Mouse (Mus musculus) midbrain, embryonic 14.5 days (tissue): ENCODE data around the gene Olfr703. TPM values are rescaled to one million over a fixed set of nuclear protein-coding genes. Genes with fewer than 3 reads are reported as not detected.

ENCODE experiments used
- ATAC-seq: fragments of 200-750 bp; cut with Nextera tagmentation; 2 replicates; pipeline ENCODE4 v1.8.0; 2017; ENCODE audit warnings: moderate number of reproducible peaks, moderate library complexity; ENCODE audit not compliant: low FRiP score, low TSS enrichment
- DNase-seq: peaks from one replicate; pipeline ENCODE4 v3.0.0-alpha.2; 2015
- H3K27ac ChIP-seq: fragments of 300-500 bp; sonication (generic); replicated peaks from 2 replicates; pipeline ENCODE4 v1.5.1; 2014; ENCODE audit warnings: mild to moderate bottlenecking, low read depth, low read length, moderate library complexity
- H3K27me3 ChIP-seq: fragments of 300-500 bp; sonication (generic); 2 replicates; pipeline ENCODE4 v1.6.1; 2014; ENCODE audit warnings: low read length, control low read depth, mixed read lengths; ENCODE audit not compliant: control insufficient read depth, insufficient read depth
- H3K36me3 ChIP-seq: fragments of 300-500 bp; sonication (generic); 2 replicates; pipeline ENCODE4 v1.6.1; 2014; ENCODE audit warnings: low read length, control low read depth; ENCODE audit not compliant: control insufficient read depth, insufficient read depth
- H3K4me1 ChIP-seq: fragments of 300-500 bp; sonication (generic); 2 replicates; pipeline ENCODE4 v1.6.1; 2014; ENCODE audit warnings: mild to moderate bottlenecking, antibody characterized with exemption, low read length, control low read depth; ENCODE audit not compliant: control insufficient read depth, insufficient read depth
- H3K4me2 ChIP-seq: fragments of 300-500 bp; sonication (generic); 2 replicates; pipeline ENCODE4 v1.6.1; 2014; ENCODE audit warnings: mild to moderate bottlenecking, low read length, moderate library complexity
- H3K4me3 ChIP-seq: fragments of 300-500 bp; sonication (generic); replicated peaks from 2 replicates; pipeline ENCODE4 v1.5.1; 2014; ENCODE audit warnings: low read depth, low read length
- H3K9ac ChIP-seq: fragments of 300-500 bp; sonication (generic); replicated peaks from 2 replicates; pipeline ENCODE4 v1.6.1; 2014; ENCODE audit warnings: mild to moderate bottlenecking, low read length, moderate library complexity
- H3K9me3 ChIP-seq: fragments of 300-500 bp; sonication (generic); 2 replicates; pipeline ENCODE4 v1.6.1; 2016; ENCODE audit warnings: low read length, control low read depth, mixed read lengths; ENCODE audit not compliant: control insufficient read depth
- WGBS: fragments of 180-500 bp; shearing (Covaris S2); extraction: QIAGEN DNeasy Blood & Tissue Kit; methylation state at CpG from one replicate; pipeline ENCODE4 v1.1.7; 2014; 5-methylcytosine and 5-hydroxymethylcytosine counted together
- polyA plus RNA-seq: library from polyadenylated mRNA; unstranded; fragments of >200 nt; fragmentation: Nextera tagmentation; extraction: Ambion mirVana; gene quantifications from 2 replicates; pipeline ENCODE4 v1.2.1, GENCODE M21; 2014

The Olfr703 gene
- polyA plus RNA-seq, result not detected in 2 replicates

DNA sequence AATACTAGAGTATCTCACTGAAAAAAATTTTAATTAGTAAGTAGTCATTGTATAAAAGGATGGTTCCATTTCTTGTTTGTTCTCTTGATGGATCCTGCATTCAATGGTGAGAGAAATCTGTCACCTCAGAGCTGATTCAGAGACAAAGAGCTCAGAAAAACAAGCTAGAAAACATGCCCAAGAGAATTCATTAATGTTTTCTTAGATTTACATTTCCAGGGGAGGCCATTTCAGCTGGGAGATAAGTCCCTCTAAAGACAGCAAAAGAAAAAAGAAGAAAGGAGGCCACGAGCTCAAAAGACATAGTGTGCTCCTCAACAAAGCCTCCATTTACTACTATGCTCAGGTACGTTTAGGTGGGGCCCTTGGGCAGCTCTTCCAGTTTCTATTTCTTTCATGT is at the start of gene Olfr703:
Olfr703 (plus strand) TSS at position 301 of the 400 bp plus-strand sequence.
- no peak within 1 kb of the TSS for H3K9ac ChIP-seq
- H3K27me3 ChIP-seq, result no peaks in the 10 kb centered on the region
- H3K4me1 ChIP-seq, result no peaks in the 10 kb centered on the region
- no peak for DNase-seq
- H3K36me3 ChIP-seq, result no peaks in the 10 kb centered on the region
- H3K4me2 ChIP-seq, result no peak within 1 kb of the TSS
- H3K9me3 ChIP-seq, result no peaks in the 10 kb centered on the region
- no peak for ATAC-seq
- no peak within 1 kb of the TSS for H3K4me3 ChIP-seq
- 69% methylated on average over 2 of the region's 2 CpGs for WGBS
- no peak within 1 kb of the TSS for H3K27ac ChIP-seq

DNA sequence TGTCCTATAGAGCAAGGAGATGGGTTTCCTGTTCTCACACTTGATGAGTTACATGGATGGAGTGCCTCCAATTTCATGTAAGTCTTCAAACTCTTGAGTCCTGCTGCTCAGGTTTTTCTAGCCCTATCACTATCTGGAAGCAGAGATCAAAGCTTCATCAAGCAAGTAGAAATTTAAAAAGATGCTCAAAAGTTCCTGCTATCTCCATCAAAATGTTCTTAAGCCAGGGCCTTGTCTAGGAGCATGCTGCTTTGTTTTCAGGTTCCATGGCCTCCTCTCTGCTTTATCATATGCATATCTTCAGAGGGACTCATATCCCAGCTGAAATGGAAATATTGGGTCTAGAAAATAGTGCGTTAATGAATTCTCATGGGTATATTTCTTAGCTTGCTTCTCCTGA is 34.4 kb upstream of the Olfr703 start, which contains the start of gene Olfr700:
Olfr700 (minus strand) TSS at position 101 of the 400 bp plus-strand sequence.
- no peak within 1 kb of the TSS for H3K27ac ChIP-seq
- H3K27me3 ChIP-seq, result no peaks in the 10 kb centered on the region
- H3K4me3 ChIP-seq, result no peak within 1 kb of the TSS
- DNase-seq (no peak), ATAC-seq (no peak)
- H3K4me2 ChIP-seq, result no peak within 1 kb of the TSS
- H3K9ac ChIP-seq, result no peak within 1 kb of the TSS
- no peaks in the 10 kb centered on the region for H3K36me3 ChIP-seq
- H3K9me3 ChIP-seq, result no peaks in the 10 kb centered on the region
- WGBS, result 87% methylated on average over 1 of the region's 1 CpGs
- no peaks in the 10 kb centered on the region for H3K4me1 ChIP-seq

DNA sequence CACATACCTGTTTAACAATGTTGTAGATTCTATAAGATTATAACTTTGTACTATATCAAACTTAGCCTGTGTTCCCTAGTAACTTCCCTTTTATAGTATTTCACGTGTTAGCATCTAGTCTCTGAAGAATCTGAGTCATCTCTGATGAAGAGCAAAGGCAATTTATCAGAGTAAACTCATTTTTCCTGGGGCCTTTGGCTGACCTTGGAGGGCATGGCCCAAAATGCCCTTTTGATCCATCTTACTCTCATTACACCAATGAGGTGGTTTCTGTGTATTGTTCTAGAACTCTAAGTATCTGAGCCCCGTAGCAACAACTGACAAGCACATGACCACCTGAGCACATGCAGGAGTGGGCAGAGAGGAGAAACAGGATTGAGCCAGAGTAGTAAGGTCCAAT is 29.3 kb upstream of the Olfr703 start, which contains the start of gene Olfr701:
Olfr701 (plus strand) TSS at position 301 of the 400 bp plus-strand sequence.
- no peak within 1 kb of the TSS for H3K27ac ChIP-seq
- H3K4me2 ChIP-seq, result no peak within 1 kb of the TSS
- no peak for DNase-seq
- 71% methylated on average over 2 of the region's 2 CpGs for WGBS
- ATAC-seq, result no peak
- H3K27me3 ChIP-seq, result no peaks in the 10 kb centered on the region
- H3K9me3 ChIP-seq, result no peaks in the 10 kb centered on the region
- H3K4me3 ChIP-seq, result no peak within 1 kb of the TSS
- no peaks in the 10 kb centered on the region for H3K36me3 ChIP-seq
- no peak within 1 kb of the TSS for H3K9ac ChIP-seq
- H3K4me1 ChIP-seq, result no peaks in the 10 kb centered on the region

DNA sequence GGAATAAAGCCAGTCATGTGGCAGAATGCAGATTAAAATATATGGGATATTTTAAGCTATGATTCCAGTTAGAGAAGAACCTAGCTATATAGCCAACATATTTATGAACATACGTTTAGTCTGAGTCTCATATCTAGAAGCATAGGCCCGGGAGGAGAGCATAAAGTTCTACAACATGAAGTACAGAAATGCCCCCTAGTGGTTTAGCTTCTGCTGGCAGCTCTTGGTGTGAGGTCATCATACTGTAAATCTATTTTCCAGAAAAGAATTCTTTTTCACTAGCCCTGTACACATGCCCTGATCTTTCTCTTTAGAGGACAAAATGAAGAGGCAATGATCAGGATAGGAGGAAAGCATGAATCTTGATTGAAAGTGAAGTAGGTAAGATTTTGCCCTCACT is 27.4 kb upstream of the Olfr703 start:
- no peaks in the 10 kb centered on the region for H3K9me3 ChIP-seq
- H3K9ac ChIP-seq, result no peak overlapping the region
- H3K36me3 ChIP-seq, result no peaks in the 10 kb centered on the region
- DNase-seq, result peak; percentile 12
- H3K4me1 ChIP-seq, result no peaks in the 10 kb centered on the region
- H3K27me3 ChIP-seq, result no peaks in the 10 kb centered on the region
- WGBS, result 54% methylated on average over 2 of the region's 2 CpGs
- H3K4me2 ChIP-seq, result no peak overlapping the region
- no peak overlapping the region for H3K27ac ChIP-seq
- ATAC-seq, result no peak
- no peak overlapping the region for H3K4me3 ChIP-seq

DNA sequence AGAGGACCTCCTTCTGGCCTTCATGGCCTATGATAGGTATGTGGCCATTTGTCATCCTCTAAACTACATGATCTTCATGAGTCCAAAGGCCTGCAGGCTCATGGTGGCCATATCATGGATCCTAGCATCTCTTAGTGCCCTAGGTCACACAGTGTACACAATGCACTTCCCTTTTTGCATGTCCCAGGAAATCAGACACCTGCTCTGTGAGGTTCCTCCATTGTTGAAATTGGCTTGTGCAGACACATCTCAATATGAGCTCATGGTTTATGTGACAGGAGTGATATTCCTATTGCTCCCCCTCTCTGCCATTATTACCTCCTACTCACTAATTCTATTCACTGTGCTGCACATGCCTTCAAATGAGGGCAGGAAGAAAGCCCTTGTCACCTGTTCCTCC is 24.7 kb upstream of the Olfr703 start:
- Histone ChIP-seq H3K9ac (no peak overlapping the region), H3K27me3 (no peaks in the 10 kb centered on the region), H3K9me3 (no peaks in the 10 kb centered on the region), H3K27ac (no peak overlapping the region), H3K4me2 (no peak overlapping the region), H3K4me3 (no peak overlapping the region), H3K4me1 (no peaks in the 10 kb centered on the region), H3K36me3 (no peaks in the 10 kb centered on the region)
- DNase-seq (no peak), ATAC-seq (no peak)

DNA sequence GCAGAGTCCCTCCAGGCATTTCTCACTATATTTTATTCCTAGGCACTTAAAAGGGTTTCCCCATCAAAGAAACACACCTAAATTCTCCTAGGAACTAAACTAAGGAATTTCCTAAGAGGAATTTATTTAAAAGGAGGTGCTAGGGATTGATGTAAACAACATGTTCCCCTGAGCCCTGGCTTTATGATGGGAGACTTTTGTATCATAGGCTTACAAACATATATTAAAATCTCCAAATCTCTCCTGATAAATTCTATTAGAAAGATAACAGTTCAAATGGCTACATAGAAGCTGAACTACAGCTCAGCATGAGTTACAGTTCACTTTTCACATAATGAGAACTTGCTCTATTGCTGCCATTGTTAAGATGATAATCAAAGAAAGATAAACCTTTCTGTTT is 9.4 kb upstream of the Olfr703 start, which contains the start of gene Olfr702:
Olfr702 (minus strand) TSS at position 101 of the 400 bp plus-strand sequence.
- no peak for DNase-seq
- no peaks in the 10 kb centered on the region for H3K4me1 ChIP-seq
- no peak for ATAC-seq
- H3K27me3 ChIP-seq, result no peaks in the 10 kb centered on the region
- H3K36me3 ChIP-seq, result no peaks in the 10 kb centered on the region
- H3K9me3 ChIP-seq, result no peaks in the 10 kb centered on the region
- H3K4me3 ChIP-seq, result no peak within 1 kb of the TSS
- no peak within 1 kb of the TSS for H3K27ac ChIP-seq
- no peak within 1 kb of the TSS for H3K9ac ChIP-seq
- no peak within 1 kb of the TSS for H3K4me2 ChIP-seq

DNA sequence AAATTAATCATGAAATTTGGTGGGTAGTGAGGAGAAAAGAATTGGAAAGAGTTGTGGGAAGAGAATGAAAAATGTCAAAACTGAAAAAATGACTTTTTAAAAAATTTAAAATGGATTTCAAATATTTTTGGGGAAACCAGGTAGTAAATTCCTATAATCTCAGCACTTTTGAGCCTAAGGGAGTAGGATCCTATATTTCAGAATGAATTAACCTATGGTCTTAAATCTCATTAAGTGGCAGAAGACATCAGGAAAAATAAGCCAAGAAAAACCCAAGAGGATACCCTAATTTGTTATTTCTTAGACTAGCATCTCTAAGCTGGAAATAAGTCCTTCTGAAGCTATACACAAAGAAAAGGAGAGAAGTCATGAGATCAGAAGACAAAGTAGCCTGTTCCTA is 19.7 kb downstream of the Olfr703 start, which contains the start of gene Olfr704:
Olfr704 (plus strand) TSS at position 301 of the 400 bp plus-strand sequence.
- Histone ChIP-seq H3K9me3 (no peaks in the 10 kb centered on the region), H3K36me3 (no peaks in the 10 kb centered on the region), H3K27me3 (no peaks in the 10 kb centered on the region), H3K4me1 (no peaks in the 10 kb centered on the region), H3K4me2 (no peak within 1 kb of the TSS), H3K27ac (no peak within 1 kb of the TSS), H3K4me3 (no peak within 1 kb of the TSS), H3K9ac (no peak within 1 kb of the TSS)
- DNase-seq (no peak), ATAC-seq (no peak)

DNA sequence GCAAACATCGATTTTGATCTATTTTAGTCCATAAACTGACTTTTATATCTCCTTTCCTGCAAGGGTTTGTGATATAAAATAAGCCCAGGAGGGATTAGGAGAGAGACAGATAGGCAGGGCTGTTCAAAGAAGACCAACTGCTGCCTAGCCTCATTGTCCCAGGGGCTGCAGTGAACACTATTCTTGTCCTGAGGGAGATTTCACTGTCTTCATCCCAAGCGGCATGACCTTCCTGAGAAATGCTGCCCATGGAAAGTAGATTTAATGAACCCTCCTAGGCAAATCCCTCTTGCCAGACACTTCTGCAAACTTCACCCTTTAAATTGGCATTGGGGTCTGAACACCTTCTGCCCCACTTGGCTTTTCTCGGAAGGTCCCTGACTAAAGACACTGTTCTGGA is 33.6 kb downstream of the Olfr703 start, which contains the start of gene Olfr705:
Olfr705 (minus strand) TSS at position 101 of the 400 bp plus-strand sequence.
- no peak for DNase-seq
- H3K4me3 ChIP-seq, result no peak within 1 kb of the TSS
- no peak within 1 kb of the TSS for H3K9ac ChIP-seq
- H3K4me1 ChIP-seq, result no peaks in the 10 kb centered on the region
- H3K9me3 ChIP-seq, result no peaks in the 10 kb centered on the region
- H3K36me3 ChIP-seq, result no peaks in the 10 kb centered on the region
- no peak for ATAC-seq
- no peaks in the 10 kb centered on the region for H3K27me3 ChIP-seq
- no peak within 1 kb of the TSS for H3K4me2 ChIP-seq
- H3K27ac ChIP-seq, result no peak within 1 kb of the TSS
- 84% methylated on average over 3 of the region's 3 CpGs for WGBS

DNA sequence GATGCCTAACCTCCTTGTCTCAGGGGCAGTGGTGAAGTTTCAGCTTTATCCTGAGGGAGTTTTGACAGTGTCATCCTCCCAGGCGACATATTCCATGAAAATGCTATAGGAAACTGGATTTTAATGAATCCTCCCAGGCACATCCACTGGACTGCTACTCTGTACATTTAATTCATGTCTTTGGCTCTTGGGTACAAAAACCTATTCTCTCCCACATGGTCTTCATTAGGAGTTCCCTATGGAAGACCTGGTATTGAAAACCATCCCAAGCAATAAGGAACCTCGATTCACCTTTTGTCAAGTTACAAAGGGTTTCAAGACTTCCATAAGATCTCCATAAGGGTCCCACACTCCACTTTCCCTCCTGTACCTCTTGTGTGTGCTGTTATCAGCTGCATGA is 44.9 kb downstream of the Olfr703 start, which contains the start of gene Olfr706:
Olfr706 (minus strand) TSS at position 101 of the 400 bp plus-strand sequence.
- no peak within 1 kb of the TSS for H3K4me3 ChIP-seq
- H3K4me1 ChIP-seq, result no peaks in the 10 kb centered on the region
- H3K9ac ChIP-seq, result no peak within 1 kb of the TSS
- no peaks in the 10 kb centered on the region for H3K9me3 ChIP-seq
- no peaks in the 10 kb centered on the region for H3K27me3 ChIP-seq
- no peak within 1 kb of the TSS for H3K27ac ChIP-seq
- H3K36me3 ChIP-seq, result no peaks in the 10 kb centered on the region
- DNase-seq (no peak), ATAC-seq (no peak)
- 93% methylated on average over 2 of the region's 2 CpGs for WGBS
- H3K4me2 ChIP-seq, result no peak within 1 kb of the TSS
